In genomic region chr8:75088989-75089881, GRCm38 (mm10) we compare ENCODE assay signal across 8 mouse cellular contexts. TPM values are rescaled to one million over a fixed set of nuclear protein-coding genes. Genes with fewer than 3 reads are reported as not detected.
DNase-seq lines count a peak whose midpoint lies in the region; ATAC-seq lines count a peak whose summit lies in the region.

No protein-coding gene starts in this region.

- peak overlapping the region; percentile 26 for H3K4me2 ChIP-seq in intestine, embryonic 16.5 days (ENCODE audit: low read depth, low read length)

- intact Hi-C loops in left cerebral cortex, postnatal 10 days (cut with DNase I): no loop called here

- WGBS in embryonic facial prominence, embryonic 10.5 days: 29% methylated on average over 6 of the region's 6 CpGs
- 10% methylated on average over 6 of the region's 6 CpGs for WGBS in intestine, embryonic 16.5 days

- H3K9me3 ChIP-seq in embryonic facial prominence, embryonic 10.5 days: no peaks in the 10 kb centered on the region
- no peaks in the 10 kb centered on the region for H3K9me3 ChIP-seq in intestine, embryonic 16.5 days (ENCODE audit: control insufficient read depth, low read length)

- ATAC-seq in intestine, embryonic 16.5 days: peak; percentile 45
- peak; percentile 55 for ATAC-seq in megakaryocyte, adult 5-6 weeks (ENCODE audit: poor library complexity, severe bottlenecking)

- H3K4me1 ChIP-seq in embryonic facial prominence, embryonic 10.5 days: peaks cover 20% of the 10 kb centered on the region
- H3K4me1 ChIP-seq in intestine, embryonic 16.5 days (ENCODE audit: control insufficient read depth, insufficient read depth, low read length): peaks cover 16% of the 10 kb centered on the region

- H3K9ac ChIP-seq in intestine, embryonic 16.5 days (ENCODE audit: low read depth, low read length): peak overlapping the region; percentile 41

- peak overlapping the region; percentile 83 for H3K27ac ChIP-seq in embryonic facial prominence, embryonic 10.5 days (replicated peaks)
- H3K27ac ChIP-seq in intestine, embryonic 16.5 days (ENCODE audit: low read length): peak overlapping the region; percentile 61

- no peaks in the 10 kb centered on the region for H3K36me3 ChIP-seq in embryonic facial prominence, embryonic 10.5 days (replicated peaks)
- no peaks in the 10 kb centered on the region for H3K36me3 ChIP-seq in intestine, embryonic 16.5 days (ENCODE audit: control insufficient read depth, insufficient read depth, low read length)

- H3K4me3 ChIP-seq in embryonic facial prominence, embryonic 10.5 days: peak overlapping the region; percentile 38; the same call in 1 of the 2 replicates
- 0 out of 2 replicates have a peak overlapping the region, but pooled peaks have one; percentile 2 for H3K4me3 ChIP-seq in intestine, embryonic 16.5 days (ENCODE audit: low read length)

- 0 out of 2 replicates have a peak, but pooled peaks cover 3% of the 10 kb centered on the region for H3K27me3 ChIP-seq in embryonic facial prominence, embryonic 10.5 days (replicated peaks; ENCODE audit: low read depth, poor library complexity, severe bottlenecking)
- H3K27me3 ChIP-seq in intestine, embryonic 16.5 days (replicated peaks; ENCODE audit: control insufficient read depth, insufficient read depth, low read length): no peaks in the 10 kb centered on the region

- DNase-seq in adipocyte (ENCODE audit: low spot score): peak; percentile 99
- peak; percentile 74 for DNase-seq in embryonic facial prominence, embryonic 10.5 days (ENCODE audit: low spot score)
- peak; percentile 51 for DNase-seq in gonadal fat pad, adult 2 months (ENCODE audit: low read depth)
- peak; percentile 74 to 90 for DNase-seq in left cerebral cortex, postnatal 10 days (ENCODE audit: extremely low spot score in 1 of 2, low spot score in 2 of 2)
- DNase-seq in right cerebral cortex, adult 2 months (ENCODE audit: low spot score in 2 of 2): peak; percentile 75 to 76
- DNase-seq in cerebellum, adult 18-20 months: no peak

RNA-seq across cellular contexts. Expression of gene Hmox1, which starts 4.2 kb away (rescaled TPM):
- polyA plus RNA-seq in embryonic facial prominence, embryonic 10.5 days (2016; fragmentation: Nextera tagmentation; extraction: Ambion mirVana): 20.9 and 21.3 TPM in 2 replicates
- polyA plus RNA-seq in gonadal fat pad, adult 2 months (2012; rRNA removed): 20.9 and 23.9 TPM in 2 replicates
- 20.8 and 21.9 TPM in 2 replicates for polyA plus RNA-seq in intestine, embryonic 16.5 days (2015; fragmentation: Nextera tagmentation; extraction: Ambion mirVana)
- 1 to 10 TPM; 4.6 to 4.7 TPM for total RNA-seq in left cerebral cortex, postnatal 10 days (2021)
- 25.4 and 27.1 TPM in 2 replicates for total RNA-seq in megakaryocyte, adult 5-6 weeks (2015)
- total RNA-seq in megakaryocyte, adult 5-6 weeks (2017): 42.3 and 49.8 TPM in 2 replicates

RNA-seq across cellular contexts. Expression of gene Mcm5, which starts 20.1 kb away (rescaled TPM):
- 312 and 340 TPM in 2 replicates for polyA plus RNA-seq in embryonic facial prominence, embryonic 10.5 days (2016; fragmentation: Nextera tagmentation; extraction: Ambion mirVana)
- polyA plus RNA-seq in gonadal fat pad, adult 2 months (2012; rRNA removed): 7.6 and 8.3 TPM in 2 replicates
- polyA plus RNA-seq in intestine, embryonic 16.5 days (2015; fragmentation: Nextera tagmentation; extraction: Ambion mirVana): 99.5 and 120 TPM in 2 replicates
- 10 to 100 TPM in 1 of 2 experiments, 1 to 10 TPM in 1; 9.3 to 10.4 TPM for total RNA-seq in left cerebral cortex, postnatal 10 days (2021)
- 45.9 and 46.5 TPM in 2 replicates for total RNA-seq in megakaryocyte, adult 5-6 weeks (2015)
- 210 and 212 TPM in 2 replicates for total RNA-seq in megakaryocyte, adult 5-6 weeks (2017)

RNA-seq across cellular contexts. Expression of gene Tom1, which starts 55.7 kb away (rescaled TPM):
- polyA plus RNA-seq in embryonic facial prominence, embryonic 10.5 days (2016; fragmentation: Nextera tagmentation; extraction: Ambion mirVana): 32.0 and 32.3 TPM in 2 replicates
- polyA plus RNA-seq in gonadal fat pad, adult 2 months (2012; rRNA removed): 67.1 and 71.9 TPM in 2 replicates
- polyA plus RNA-seq in intestine, embryonic 16.5 days (2015; fragmentation: Nextera tagmentation; extraction: Ambion mirVana): 44.9 and 47.7 TPM in 2 replicates
- total RNA-seq in left cerebral cortex, postnatal 10 days (2021): 10 to 100 TPM; 34.4 to 42.1 TPM
- 53.1 and 60.1 TPM in 2 replicates for total RNA-seq in megakaryocyte, adult 5-6 weeks (2015)
- total RNA-seq in megakaryocyte, adult 5-6 weeks (2017): 46.6 and 60.7 TPM in 2 replicates

Comparison
In these comparisons a context has a peak if more than half of its experiments do, and no peak if none do; other contexts are left out.
1. DNase-seq: peak in adipocyte (single experiment), embryonic facial prominence, embryonic 10.5 days (single experiment), gonadal fat pad, adult 2 months (single experiment), left cerebral cortex, postnatal 10 days (2 of 2) and right cerebral cortex, adult 2 months (2 of 2); none in cerebellum, adult 18-20 months (0 of 2).
2. RNA of gene Mcm5, which starts 20.1 kb away (polyA plus RNA-seq): 312 to 340 TPM in embryonic facial prominence, embryonic 10.5 days and 99.5 to 120 TPM in intestine, embryonic 16.5 days; 7.6 to 8.3 TPM in gonadal fat pad, adult 2 months; every median in the first group is over 10 times any median in the second.